Mouse (Mus musculus): ENCODE measurements around the gene Cfap99.
A peak's percentile ranks its signal among the peaks of the same experiment; 100 is the strongest.

Cfap99 gene

GRCm38 (mm10) chr5:34330136-34330535, 41.7 kb downstream of the Cfap99 start:
- no peak for DNase-seq (ENCODE audit: low spot score in 2 of 2)

GRCm38 (mm10) chr5:34334081-34334480, 45.7 kb downstream of the Cfap99 start:
- no peak for DNase-seq (ENCODE audit: low spot score in 2 of 2)

DNA sequence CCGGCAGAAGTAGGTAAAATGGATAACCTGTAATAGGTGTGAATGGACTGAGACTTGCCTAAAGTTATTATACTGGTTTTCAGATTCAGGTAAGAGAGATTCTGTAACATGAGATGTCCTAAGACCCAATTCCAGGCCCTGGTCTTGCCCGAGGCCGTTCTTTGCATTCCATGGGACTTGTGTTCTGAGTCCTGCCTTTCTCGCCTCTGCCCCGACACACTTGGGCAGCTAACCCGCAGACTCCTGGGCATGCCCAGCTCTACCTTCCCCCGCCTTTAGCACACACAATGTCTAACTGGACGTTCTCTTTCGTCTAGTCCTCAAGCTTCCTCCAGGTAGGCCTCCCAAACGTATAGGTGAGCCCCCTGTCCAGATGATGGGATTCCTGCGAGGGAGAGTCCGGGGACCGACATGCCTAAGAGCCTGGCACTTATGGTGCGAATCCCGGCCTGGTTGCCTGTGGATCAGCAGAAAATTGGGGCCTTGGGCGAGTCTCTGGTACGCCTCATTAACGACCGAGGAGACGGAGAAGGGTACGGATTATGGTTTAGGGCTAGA, 47.2 kb downstream of the Cfap99 start:
- DNase-seq (ENCODE audit: low spot score in 2 of 2), result no peak

DNA sequence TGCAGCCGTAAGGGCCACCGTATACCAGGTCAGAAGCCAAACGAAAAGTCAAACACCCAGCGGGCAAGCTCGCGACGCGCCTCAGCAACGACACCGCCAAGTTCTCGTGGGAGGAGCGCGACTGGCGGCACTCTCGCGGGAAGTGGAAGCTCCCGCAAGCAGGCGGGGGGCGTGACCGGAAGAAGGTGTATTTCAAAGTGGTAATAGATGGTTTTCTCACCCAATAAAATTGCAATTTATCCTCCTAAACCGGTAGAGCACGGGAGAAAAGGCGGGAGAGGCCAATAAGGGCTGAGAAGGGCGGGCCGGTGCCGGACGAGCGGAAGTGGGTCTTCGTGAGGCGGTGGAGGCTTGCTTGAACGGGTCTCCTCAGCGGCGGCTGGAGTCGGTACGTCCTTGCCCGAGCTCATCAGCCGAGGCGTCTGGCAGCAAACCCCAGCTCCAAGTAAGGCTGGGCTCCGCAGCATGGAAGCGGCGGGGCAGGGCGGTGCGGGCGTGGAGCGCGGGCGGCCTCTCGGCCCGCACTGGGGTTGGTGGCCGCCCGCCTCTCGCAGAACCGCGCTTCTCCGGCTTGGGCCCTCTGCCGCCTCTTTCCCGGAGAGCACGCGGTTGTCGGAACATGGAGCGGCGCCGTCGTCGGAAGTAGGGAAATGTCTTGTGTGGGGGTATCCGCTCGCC, 47.8 kb downstream of the Cfap99 start, which contains the start of gene Rnf4:
Rnf4 (plus strand) TSS at position 193 of the 678 bp plus-strand sequence.
- DNase-seq (ENCODE audit: low spot score in 2 of 2), result peak; percentile 97

DNA sequence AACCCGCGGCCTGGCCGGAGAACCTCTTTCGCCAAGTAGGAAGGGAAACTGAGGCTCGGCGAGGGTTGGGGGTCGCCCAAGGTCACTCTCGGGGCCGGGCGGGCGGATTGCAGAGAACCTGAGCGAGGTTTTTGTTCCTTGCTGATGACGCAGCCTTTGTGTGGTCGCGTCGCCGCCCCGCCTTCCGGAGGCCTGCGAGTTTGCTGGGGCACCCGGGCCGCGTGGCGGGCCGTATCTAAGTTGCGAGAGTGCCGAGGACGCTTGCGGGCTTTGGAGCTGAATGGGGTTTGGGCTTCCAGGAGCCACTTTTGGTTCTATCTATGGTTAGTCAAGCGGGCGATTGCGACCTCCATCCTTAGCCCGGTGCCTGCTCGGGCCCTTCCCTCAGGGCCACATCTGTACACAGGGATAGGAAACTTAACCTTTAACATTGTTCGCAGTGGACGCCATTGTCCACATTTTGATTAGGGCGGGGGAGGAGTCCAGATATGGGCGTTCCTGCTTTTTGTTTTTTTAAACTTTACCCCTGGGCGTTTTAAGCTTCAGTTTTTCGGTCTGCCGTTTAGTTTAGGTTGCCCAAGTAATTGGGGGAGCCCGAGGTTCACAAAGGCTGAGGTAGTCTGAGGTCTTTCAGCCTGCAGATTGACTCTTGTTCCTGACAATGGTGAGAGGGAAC, 48.5 kb downstream of the Cfap99 start:
- peak; percentile 43 to 54 for DNase-seq (ENCODE audit: low spot score in 2 of 2)

DNA sequence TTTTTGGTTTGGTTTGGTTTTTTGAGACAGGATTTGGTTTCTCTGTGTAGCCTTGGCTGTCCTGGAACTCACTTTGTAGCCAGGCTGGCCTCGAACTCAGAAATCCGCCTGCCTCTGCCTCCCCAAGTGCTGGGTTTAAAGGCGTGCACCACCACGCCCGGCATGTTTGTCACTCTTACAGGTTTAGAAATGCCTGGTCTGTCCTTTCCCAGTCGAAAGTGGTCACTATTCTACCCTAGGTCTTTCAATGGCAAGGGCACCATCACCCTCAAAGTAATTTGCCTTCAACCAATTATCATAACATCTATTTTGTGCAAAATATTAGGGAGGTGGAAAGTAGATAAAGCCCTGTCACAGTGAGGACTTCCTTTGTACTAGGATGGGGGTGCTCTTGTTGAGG, 51.8 kb downstream of the Cfap99 start:
- DNase-seq (ENCODE audit: low spot score in 2 of 2), result no peak

GRCm38 (mm10) chr5:34352084-34352631, 63.8 kb downstream of the Cfap99 start:
- no peak for DNase-seq (ENCODE audit: low spot score in 2 of 2)

DNA sequence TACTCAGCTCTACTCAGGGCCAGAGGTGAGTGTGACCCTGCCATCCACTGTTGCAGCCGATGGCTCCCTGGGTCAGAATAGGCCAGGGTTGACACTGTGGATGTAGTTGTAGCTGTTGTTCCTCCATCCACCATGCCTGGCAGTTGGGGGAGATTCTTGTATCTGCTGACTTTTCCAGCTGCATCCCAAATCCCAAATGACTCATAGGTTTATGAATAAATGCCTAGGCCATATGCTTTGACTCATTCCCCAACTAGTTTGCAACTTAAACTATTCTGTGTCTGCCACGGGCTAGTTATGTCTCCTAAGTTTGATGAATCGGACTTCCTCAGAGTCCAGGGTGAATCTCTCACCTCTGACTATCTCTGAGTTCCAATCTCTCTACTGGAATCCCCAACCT, 71.9 kb downstream of the Cfap99 start:
- no peak for DNase-seq (ENCODE audit: low spot score in 2 of 2)

- DNase-seq (ENCODE audit: low spot score in 2 of 2), result no peak
These were observed 74.7 kb downstream of the Cfap99 start for GRCm38 (mm10) chr5:34363115-34363514.

GRCm38 (mm10) chr5:34368551-34369290, 80.3 kb downstream of the Cfap99 start:
- no peak for DNase-seq (ENCODE audit: low spot score in 2 of 2)

- peak; percentile 96 to 98 for DNase-seq (ENCODE audit: low spot score in 2 of 2)
These were observed 81.1 kb downstream of the Cfap99 start, which contains the start of gene Fam193a for GRCm38 (mm10) chr5:34369341-34370021. Fam193a (plus strand) TSS chr5:34369933.

DNA sequence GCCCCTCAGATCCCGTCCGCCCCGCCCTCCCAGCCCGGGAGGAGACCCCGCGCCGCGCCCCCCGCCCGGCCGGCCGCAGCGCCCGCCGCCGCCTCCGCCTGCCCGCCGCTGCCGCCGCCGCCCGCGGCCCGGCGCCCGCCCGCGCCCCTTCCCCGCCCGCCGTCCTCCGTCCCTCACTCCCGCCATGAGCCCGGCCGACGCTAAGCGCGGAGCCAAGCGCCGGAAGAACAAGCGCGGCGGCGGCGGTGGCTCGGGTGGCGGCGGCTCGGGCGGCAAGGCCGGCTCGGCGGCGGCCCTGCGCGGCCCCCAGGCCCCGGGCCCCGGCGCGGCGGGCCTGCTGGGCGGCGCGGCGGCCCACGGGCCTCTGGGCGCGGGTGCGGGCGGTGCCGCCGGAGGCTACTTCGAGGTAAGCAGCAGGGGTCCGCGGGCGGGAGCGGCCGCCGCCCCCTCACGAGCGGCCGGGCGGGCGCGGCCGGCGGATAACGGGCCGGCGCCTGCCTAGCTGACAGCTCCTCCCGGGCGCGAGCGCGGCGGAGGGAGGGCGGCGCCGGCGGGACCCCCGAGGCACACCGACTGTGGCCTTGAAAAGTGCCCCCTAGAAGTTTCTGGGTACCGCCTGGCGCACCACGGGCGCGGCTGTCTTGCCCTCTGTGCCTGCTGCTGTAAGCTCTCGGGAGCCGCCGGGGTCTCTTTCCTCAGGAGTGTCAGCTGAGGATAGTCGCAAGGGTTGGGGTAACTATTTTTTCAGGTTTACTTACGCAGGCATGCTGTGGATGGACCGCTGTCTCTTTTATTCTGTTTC, 81.8 kb downstream of the Cfap99 start:
- DNase-seq (ENCODE audit: low spot score in 2 of 2), result peak; percentile 8 to 38

DNA sequence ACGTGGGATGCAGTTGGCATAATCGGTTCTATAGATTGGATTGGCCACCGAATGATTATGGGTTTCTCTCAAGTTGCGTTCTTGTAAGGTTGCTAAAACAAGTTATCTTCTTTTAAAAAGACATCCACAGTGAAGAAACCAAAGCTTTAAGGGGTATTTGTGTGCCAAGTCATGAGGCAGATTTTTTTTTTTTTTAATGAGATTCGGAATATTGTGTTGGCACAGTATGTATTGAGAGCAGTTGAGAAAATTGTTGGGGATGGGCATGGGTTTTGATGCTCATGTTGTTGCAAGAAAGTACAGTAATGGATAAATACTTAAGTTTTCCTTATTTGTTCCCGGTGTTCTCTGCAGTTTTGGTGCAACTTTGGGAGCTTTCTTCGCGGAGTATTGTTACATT, 82.4 kb downstream of the Cfap99 start:
- no peak for DNase-seq (ENCODE audit: low spot score in 2 of 2)

DNA sequence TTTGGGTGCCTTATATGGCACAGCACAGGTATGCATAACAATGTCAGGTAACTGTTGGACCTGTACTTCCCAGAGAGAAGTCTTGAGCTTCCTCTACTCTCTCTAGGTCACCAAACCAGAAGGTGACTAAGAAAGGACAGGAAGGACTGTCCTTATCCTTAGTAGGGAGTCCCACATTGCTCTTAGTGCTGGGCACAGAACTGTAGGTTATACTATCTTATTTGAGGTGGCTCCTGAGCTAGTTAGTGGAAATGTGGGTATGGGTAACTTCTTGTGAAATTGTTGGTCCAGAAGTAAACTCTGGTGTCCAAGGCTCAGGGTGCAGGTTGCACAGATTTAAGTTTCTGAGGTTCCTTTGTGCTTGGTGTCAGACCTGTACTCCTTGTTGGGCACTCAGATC, 83.7 kb downstream of the Cfap99 start:
- no peak for DNase-seq (ENCODE audit: low spot score in 2 of 2)

GRCm38 (mm10) chr5:34372541-34372940, 84.1 kb downstream of the Cfap99 start:
- no peak for DNase-seq (ENCODE audit: low spot score in 2 of 2)
